Mouse (Mus musculus) heart, embryonic 15.5 days (tissue): Measurements from ENCODE around the gene Tmem190. TPM values are rescaled to one million over a fixed set of nuclear protein-coding genes. Genes with fewer than 3 reads are reported as not detected.

ENCODE experiments used
- ATAC-seq: fragments of 200-750 bp; cut with Nextera tagmentation; replicated peaks from 2 replicates; pipeline ENCODE4 v1.8.0; 2017; ENCODE audit warnings: low read depth, moderate TSS enrichment; ENCODE audit not compliant: insufficient number of reproducible peaks, insufficient read depth, low FRiP score
- H3K27ac ChIP-seq: fragments of 300-500 bp; sonication (generic); 2 replicates; pipeline ENCODE4 v1.5.1; 2015; ENCODE audit warnings: mild to moderate bottlenecking, inconsistent platforms
- H3K27me3 ChIP-seq: fragments of 300-500 bp; sonication (generic); 2 replicates; pipeline ENCODE4 v1.6.1; 2015; ENCODE audit warnings: inconsistent platforms
- H3K36me3 ChIP-seq: fragments of 300-500 bp; sonication (generic); 2 replicates; pipeline ENCODE4 v1.6.1; 2015; ENCODE audit warnings: mild to moderate bottlenecking, inconsistent platforms
- H3K4me1 ChIP-seq: fragments of 300-500 bp; sonication (generic); replicated peaks from 2 replicates; pipeline ENCODE4 v1.6.1; 2015; ENCODE audit warnings: inconsistent platforms
- H3K4me2 ChIP-seq: fragments of 300-500 bp; sonication (generic); 2 replicates; pipeline ENCODE4 v1.6.1; 2015; ENCODE audit warnings: inconsistent platforms, mild to moderate bottlenecking, moderate library complexity
- H3K4me3 ChIP-seq: fragments of 300-500 bp; sonication (generic); 2 replicates; pipeline ENCODE4 v1.5.1; 2015; ENCODE audit warnings: mild to moderate bottlenecking, inconsistent platforms
- H3K9ac ChIP-seq: fragments of 300-500 bp; sonication (generic); 2 replicates; pipeline ENCODE4 v1.6.1; 2015; ENCODE audit warnings: mild to moderate bottlenecking, inconsistent platforms
- H3K9me3 ChIP-seq: fragments of 300-500 bp; sonication (generic); replicated peaks from 2 replicates; pipeline ENCODE4 v1.6.1; 2016; ENCODE audit warnings: inconsistent platforms
- WGBS: fragments of 180-500 bp; shearing (Covaris S2); methylation state at CpG from one replicate; pipeline ENCODE4 v1.1.7; 2015; ENCODE audit warnings: mixed read lengths; 5-methylcytosine and 5-hydroxymethylcytosine counted together
- polyA plus RNA-seq: library from polyadenylated mRNA; unstranded; fragments of >200 nt; fragmentation: Nextera tagmentation; extraction: Ambion mirVana; gene quantifications from 2 replicates; pipeline ENCODE4 v1.2.1, GENCODE M21; 2015

Tmem190 gene
- 0.25 TPM in 1 of 2 replicates, not detected in the other for polyA plus RNA-seq

- Histone ChIP-seq H3K4me1 (no peaks in the 10 kb centered on the region), H3K4me3 (no peak within 1 kb of the TSS), H3K9me3 (no peaks in the 10 kb centered on the region), H3K27ac (no peak within 1 kb of the TSS), H3K27me3 (peaks cover 47% of the 10 kb centered on the region), H3K4me2 (no peak within 1 kb of the TSS), H3K36me3 (no peaks in the 10 kb centered on the region), H3K9ac (no peak within 1 kb of the TSS)
- WGBS: 76% methylated on average over 2 of the region's 2 CpGs
- ATAC-seq: no peak
Measured at GRCm38 (mm10) chr7:4782759-4783158, at the start of gene Tmem190, which contains the start of gene Il11. Gene Tmem190, plus strand, starts transcription at chr7:4782937. Gene Il11, minus strand, starts transcription at chr7:4782859.

DNA sequence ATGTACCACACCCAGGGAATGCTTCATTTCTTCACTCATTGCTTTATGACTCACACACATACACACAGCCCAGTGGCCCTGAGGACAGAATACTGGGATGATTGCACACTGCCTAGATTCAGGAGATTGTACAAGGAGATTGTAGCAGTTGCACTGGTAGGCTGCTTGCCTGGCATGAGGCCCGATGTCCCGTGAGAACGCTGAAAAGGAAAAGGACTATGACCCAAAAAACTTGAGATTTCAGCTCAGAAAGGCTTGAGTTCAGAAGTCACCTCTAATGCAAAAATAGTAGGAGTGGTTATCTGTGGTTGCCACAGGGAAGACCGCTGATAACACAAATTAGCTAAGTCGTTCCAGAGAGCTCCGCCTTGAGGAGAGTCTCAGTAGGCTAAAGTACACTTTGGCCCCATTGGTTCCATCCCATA lies 49.8 kb upstream of the Tmem190 start:
- 47% methylated on average over 6 of the region's 6 CpGs for WGBS
- no peak overlapping the region for H3K4me3 ChIP-seq
- H3K4me1 ChIP-seq: no peaks in the 10 kb centered on the region
- no peak overlapping the region for H3K9ac ChIP-seq
- ATAC-seq: no peak
- no peak overlapping the region for H3K4me2 ChIP-seq
- no peaks in the 10 kb centered on the region for H3K36me3 ChIP-seq
- H3K27me3 ChIP-seq: no peaks in the 10 kb centered on the region
- H3K9me3 ChIP-seq: no peaks in the 10 kb centered on the region
- H3K27ac ChIP-seq: no peak overlapping the region

DNA sequence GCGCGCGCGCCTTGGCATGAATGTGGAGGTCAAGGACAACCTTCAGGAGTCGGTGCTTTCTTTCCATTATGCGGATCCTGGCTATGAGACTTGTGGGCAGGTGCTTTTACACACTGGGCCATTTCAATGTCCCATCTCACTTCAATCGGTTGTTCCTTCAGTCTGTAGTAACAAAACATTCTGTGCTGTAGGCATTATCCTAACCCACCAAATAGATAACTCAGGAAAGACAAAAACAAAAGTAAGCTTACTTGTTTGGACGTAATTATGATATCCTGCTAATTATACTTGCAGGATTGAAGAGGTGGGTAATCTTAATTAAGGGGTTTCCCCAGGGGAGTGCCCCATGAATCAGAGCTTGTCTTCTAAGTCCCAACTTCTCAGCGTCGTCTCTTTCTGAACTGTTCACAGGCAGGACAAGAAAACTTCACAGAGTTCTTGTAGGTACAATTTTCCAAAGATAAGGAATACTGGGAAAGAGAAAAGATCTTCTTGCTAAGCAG lies 43.6 kb upstream of the Tmem190 start:
- no peak for ATAC-seq
- H3K4me3 ChIP-seq: peak overlapping the region; percentile 46
- no peaks in the 10 kb centered on the region for H3K27me3 ChIP-seq
- peak overlapping the region; percentile 69 for H3K4me2 ChIP-seq
- peaks cover 28% of the 10 kb centered on the region for H3K4me1 ChIP-seq
- no peaks in the 10 kb centered on the region; the same call in 1 of the 2 replicates for H3K36me3 ChIP-seq
- H3K9ac ChIP-seq: 0 out of 2 replicates have a peak overlapping the region, but pooled peaks have one; percentile 13
- 51% methylated on average over 10 of the region's 10 CpGs for WGBS
- peak overlapping the region; percentile 73 for H3K27ac ChIP-seq
- no peaks in the 10 kb centered on the region for H3K9me3 ChIP-seq

DNA sequence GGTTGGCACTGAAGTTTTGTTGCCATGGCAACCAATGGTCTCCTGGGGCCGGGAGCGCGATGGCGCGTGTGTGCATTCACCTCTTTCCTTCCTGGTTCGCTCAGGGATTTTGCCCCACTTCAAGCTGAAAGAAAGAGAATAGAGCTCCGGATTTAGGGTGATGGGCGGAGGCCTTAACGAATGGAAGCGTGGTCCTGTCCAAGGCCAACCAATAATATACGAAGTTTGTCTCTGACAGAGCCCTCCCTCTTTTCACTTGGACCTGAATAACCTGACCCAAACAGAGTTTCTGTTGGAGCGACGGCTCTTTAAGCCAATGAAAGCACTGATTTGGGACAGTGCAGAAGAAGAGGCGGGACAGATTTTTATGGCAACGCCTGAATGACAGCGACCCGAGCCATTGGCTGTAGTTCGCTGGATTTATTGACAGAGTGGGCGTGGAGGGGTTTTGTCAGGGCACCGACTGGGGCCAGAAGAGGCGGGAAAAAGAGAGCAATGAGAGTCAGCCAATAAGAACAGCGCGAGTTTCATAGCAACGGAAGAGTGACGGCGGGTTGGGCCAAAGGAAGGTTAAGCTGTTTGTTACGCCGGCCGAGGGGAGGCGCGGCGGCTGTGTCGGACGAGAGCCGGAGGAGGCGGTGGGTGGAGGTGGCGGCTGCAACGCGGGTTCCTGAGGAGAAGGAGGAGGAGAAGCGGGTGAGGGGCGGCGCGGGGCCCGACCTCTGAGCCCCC lies 43.0 kb upstream of the Tmem190 start, which contains the start of gene Kmt5c:
Kmt5c (plus strand) TSS at position 572 of the 732 bp plus-strand sequence.
- H3K27ac ChIP-seq: peak within 1 kb of the TSS; percentile 89
- peaks cover 28% of the 10 kb centered on the region for H3K4me1 ChIP-seq
- H3K4me3 ChIP-seq: peak within 1 kb of the TSS; percentile 68
- H3K9ac ChIP-seq: peak within 1 kb of the TSS; percentile 76
- H3K27me3 ChIP-seq: no peaks in the 10 kb centered on the region
- ATAC-seq: peak; percentile 95
- H3K4me2 ChIP-seq: peak within 1 kb of the TSS; percentile 80
- WGBS: under 1% methylated on average over 40 of the region's 44 CpGs
- peaks cover 6% of the 10 kb centered on the region; the same call in 1 of the 2 replicates for H3K36me3 ChIP-seq
- no peaks in the 10 kb centered on the region for H3K9me3 ChIP-seq

GRCm38 (mm10) chr7:4740309-4740727 lies 42.4 kb upstream of the Tmem190 start:
- peaks cover 28% of the 10 kb centered on the region for H3K4me1 ChIP-seq
- peak overlapping the region; percentile 68 for H3K4me3 ChIP-seq
- H3K36me3 ChIP-seq: peaks cover 9% of the 10 kb centered on the region; the same call in 1 of the 2 replicates
- peak overlapping the region; percentile 80 for H3K4me2 ChIP-seq
- H3K27ac ChIP-seq: peak overlapping the region; percentile 89
- peak; percentile 4 for ATAC-seq
- peak overlapping the region; percentile 76 for H3K9ac ChIP-seq
- WGBS: under 1% methylated on average over 14 of the region's 14 CpGs
- H3K27me3 ChIP-seq: no peaks in the 10 kb centered on the region
- H3K9me3 ChIP-seq: no peaks in the 10 kb centered on the region

- peak overlapping the region; percentile 80 for H3K4me2 ChIP-seq
- no peaks in the 10 kb centered on the region for H3K27me3 ChIP-seq
- H3K4me3 ChIP-seq: peak overlapping the region; percentile 68
- peak overlapping the region; percentile 89 for H3K27ac ChIP-seq
- ATAC-seq: no peak
- H3K4me1 ChIP-seq: peaks cover 28% of the 10 kb centered on the region
- peak overlapping the region; percentile 76 for H3K9ac ChIP-seq
- peaks cover 15% of the 10 kb centered on the region; the same call in 1 of the 2 replicates for H3K36me3 ChIP-seq
- WGBS: 4% methylated on average over 4 of the region's 4 CpGs
- no peaks in the 10 kb centered on the region for H3K9me3 ChIP-seq
Measured at GRCm38 (mm10) chr7:4741151-4741550, 41.6 kb upstream of the Tmem190 start.

DNA sequence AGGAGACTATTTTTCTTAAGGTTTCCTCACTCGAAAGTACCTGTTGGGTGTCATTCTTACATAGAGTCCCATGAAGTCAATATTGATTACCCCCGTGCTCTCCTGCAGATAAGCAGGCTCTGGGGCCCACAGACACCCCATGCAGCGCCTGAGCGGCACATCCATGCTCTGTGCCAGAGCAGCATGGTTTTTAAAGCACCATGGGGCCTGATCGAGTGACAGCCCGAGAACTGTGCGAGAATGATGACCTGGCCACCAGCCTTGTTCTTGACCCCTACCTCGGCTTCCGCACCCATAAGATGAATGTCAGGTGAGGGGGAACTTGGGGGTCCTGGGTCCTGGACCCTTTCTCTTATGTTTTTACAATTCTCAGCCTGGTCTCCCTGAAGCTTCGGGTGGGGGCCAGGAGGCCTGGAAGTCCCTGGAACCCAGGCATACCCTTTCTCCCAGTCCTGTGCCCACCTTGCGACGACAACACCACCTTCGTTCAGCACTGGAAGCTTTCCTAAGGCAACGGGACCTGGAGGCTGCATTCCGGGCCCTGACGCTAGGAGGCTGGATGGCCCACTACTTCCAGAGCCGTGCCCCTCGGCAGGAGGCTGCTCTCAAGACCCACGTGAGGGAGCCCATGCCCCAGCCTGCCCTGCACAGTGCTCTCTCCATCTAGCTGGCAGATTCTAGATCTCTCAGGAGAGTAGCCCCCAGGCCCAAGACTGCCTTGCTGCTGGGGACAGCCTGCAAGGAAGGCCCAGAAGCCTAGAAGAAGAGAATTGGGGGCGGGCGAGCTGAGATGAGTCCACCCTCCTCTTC lies 40.9 kb upstream of the Tmem190 start:
- H3K9me3 ChIP-seq: no peaks in the 10 kb centered on the region
- no peak for ATAC-seq
- peak overlapping the region; percentile 76; the same call in 1 of the 2 replicates for H3K9ac ChIP-seq
- H3K4me2 ChIP-seq: peak overlapping the region; percentile 80
- peak overlapping the region; percentile 89 for H3K27ac ChIP-seq
- WGBS: 79% methylated on average over 21 of the region's 21 CpGs
- peaks cover 20% of the 10 kb centered on the region; the same call in 1 of the 2 replicates for H3K36me3 ChIP-seq
- H3K4me1 ChIP-seq: peaks cover 28% of the 10 kb centered on the region
- H3K4me3 ChIP-seq: peak overlapping the region; percentile 68
- no peaks in the 10 kb centered on the region for H3K27me3 ChIP-seq

DNA sequence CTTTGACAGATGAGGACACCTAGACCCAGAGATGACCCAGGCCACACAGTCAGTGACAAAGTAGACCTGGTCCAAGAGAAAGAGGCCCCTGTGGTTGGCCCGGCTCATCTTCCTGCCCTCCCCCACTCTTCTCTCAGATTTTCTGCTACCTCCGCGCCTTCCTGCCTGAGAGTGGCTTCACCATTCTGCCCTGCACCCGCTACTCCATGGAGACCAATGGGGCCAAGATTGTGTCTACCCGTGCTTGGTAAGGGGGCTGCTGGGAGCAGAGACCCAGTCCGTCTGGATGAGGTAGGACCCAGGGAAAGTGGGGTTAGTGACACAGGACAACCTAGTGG lies 40.3 kb upstream of the Tmem190 start:
- Histone ChIP-seq H3K4me1 (peaks cover 28% of the 10 kb centered on the region), H3K4me2 (peak overlapping the region; percentile 80; the same call in 1 of the 2 replicates), H3K4me3 (no peak overlapping the region), H3K9me3 (no peaks in the 10 kb centered on the region), H3K27ac (no peak overlapping the region), H3K36me3 (peaks cover 20% of the 10 kb centered on the region; the same call in 1 of the 2 replicates), H3K9ac (0 out of 2 replicates have a peak overlapping the region, but pooled peaks have one; percentile 10), H3K27me3 (no peaks in the 10 kb centered on the region)
- no peak for ATAC-seq
- 85% methylated on average over 6 of the region's 6 CpGs for WGBS

DNA sequence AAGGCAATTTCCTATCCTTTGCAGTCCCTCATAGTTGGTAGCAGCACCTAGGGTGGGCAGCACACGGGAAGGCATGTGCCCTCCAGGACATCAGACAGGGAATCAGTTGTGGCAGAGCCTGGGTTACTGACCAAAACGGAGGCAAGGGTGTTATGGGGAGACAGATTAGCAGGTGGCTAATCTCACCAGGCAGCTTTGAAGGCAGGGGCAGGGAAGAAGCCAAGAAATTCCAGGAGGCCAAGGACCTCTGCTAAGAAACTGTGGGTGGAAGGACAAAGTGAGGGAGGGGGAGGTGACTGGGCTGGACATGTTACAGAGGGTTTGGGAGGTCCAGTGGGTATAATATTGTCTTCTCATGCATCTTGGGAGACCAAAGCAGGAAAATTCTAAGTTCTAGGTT lies 39.4 kb upstream of the Tmem190 start:
- no peak for ATAC-seq
- H3K9ac ChIP-seq: no peak overlapping the region
- H3K4me3 ChIP-seq: no peak overlapping the region
- no peak overlapping the region for H3K4me2 ChIP-seq
- H3K36me3 ChIP-seq: peaks cover 20% of the 10 kb centered on the region; the same call in 1 of the 2 replicates
- peaks cover 28% of the 10 kb centered on the region for H3K4me1 ChIP-seq
- H3K27me3 ChIP-seq: no peaks in the 10 kb centered on the region
- no peak overlapping the region for H3K27ac ChIP-seq
- H3K9me3 ChIP-seq: no peaks in the 10 kb centered on the region
- 48% methylated on average over 2 of the region's 2 CpGs for WGBS

DNA sequence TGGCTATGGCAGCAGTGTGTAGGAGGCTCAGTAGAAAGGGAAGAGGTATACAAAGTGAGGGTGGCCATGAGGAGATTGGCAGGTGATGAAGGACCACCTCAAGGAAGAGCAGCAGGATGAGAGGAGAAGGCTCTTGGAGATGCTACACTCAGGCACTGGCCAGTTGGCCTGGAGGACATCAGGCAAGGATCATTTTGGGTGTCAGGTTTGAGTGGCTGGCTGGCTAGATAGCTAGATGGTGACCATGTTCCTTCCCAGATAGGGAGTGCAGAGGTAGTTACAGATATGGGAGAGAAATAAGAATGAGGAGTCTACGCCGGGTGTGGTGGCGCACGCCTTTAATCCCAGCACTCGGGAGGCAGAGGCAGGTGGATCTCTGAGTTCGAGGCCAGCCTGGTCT lies 37.9 kb upstream of the Tmem190 start:
- WGBS: 96% methylated on average over 6 of the region's 6 CpGs
- Histone ChIP-seq H3K4me2 (no peak overlapping the region), H3K4me3 (no peak overlapping the region), H3K9me3 (no peaks in the 10 kb centered on the region), H3K4me1 (peaks cover 23% of the 10 kb centered on the region), H3K9ac (no peak overlapping the region), H3K27ac (no peak overlapping the region), H3K36me3 (peaks cover 20% of the 10 kb centered on the region; the same call in 1 of the 2 replicates), H3K27me3 (no peaks in the 10 kb centered on the region)
- no peak for ATAC-seq
